Mouse (Mus musculus) frontal cortex, postnatal 14 days (tissue): Measurements from ENCODE around the gene Kbtbd4.

Source experiments
- DNase-seq, 2 experiments: peaks; one replicate each; pipeline ENCODE4 v3.0.0; 2022; ENCODE audit warnings: low spot score in 2 of 2

Gene Kbtbd4

GRCm38 (mm10) chr2:90956053-90956452, 51.5 kb downstream of the Kbtbd4 start:
- no peak for DNase-seq

GRCm38 (mm10) chr2:90958856-90959255, 54.3 kb downstream of the Kbtbd4 start:
- no peak for DNase-seq

- no peak for DNase-seq
Measured at GRCm38 (mm10) chr2:90960012-90960411, 55.5 kb downstream of the Kbtbd4 start.
